Mouse (Mus musculus) adrenal gland, postnatal 10 days (tissue): ENCODE measurements around the gene A430005L14Rik. TPM values are rescaled to one million over a fixed set of nuclear protein-coding genes. Genes with fewer than 3 reads are reported as not detected.
A peak's percentile ranks its signal among the peaks of the same experiment; 100 is the strongest.

ENCODE experiments used
- DNase-seq: peaks from one replicate; pipeline ENCODE4 v3.0.0; 2021; ENCODE audit warnings: mixed read lengths
- total RNA-seq, 2 experiments: library from RNA; stranded (reverse); gene quantifications; 2 replicates each; pipeline ENCODE4 v1.2.3; 2021

A430005L14Rik gene
- total RNA-seq, 2 experiments from 2014 or later, result 20.4 to 22.3 TPM

DNA sequence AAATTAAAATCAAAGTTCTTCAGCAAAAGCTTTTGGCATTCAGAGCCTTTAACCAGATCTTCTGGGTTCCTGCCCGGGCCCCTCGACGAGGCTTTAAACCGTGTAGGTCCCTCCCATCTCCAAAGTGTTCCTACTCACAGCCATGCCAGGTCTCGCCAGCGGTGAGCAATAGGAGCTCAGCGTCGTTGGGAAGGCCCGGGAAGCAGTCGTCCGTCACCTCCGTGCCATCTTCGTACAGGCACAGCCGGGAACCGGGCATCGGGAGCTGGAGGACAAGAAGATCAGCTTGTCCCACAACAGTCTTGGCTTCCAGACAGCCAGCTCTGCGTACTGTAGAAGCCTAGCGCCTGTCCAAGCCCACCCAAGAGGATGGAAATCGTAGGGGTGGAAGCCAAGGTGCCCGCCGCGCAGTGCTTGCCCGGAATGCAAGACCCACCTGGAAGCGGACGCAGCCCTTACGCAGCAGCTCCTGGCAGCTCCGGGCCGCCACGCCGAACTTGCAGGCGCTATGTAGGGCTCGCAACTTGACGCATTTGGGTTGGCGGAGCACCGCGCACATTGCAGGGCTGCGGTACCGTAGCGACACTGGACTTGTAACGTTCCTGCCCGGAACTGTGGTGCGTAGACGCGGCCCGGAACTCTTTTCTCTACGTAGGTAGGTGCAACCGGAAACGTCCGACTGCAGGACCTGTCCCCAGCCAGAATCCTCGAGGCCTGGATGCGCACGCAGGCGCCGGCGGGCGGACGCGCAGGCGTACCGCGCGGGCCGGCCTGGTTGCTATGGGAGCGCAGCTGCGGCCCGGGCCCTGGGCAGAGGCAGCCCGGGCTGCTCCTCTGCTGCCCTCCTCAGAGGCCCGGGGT, 17.6 kb downstream of the A430005L14Rik start, which contains the start of the genes Dffb and Cep104:
Gene Dffb (minus strand): TSS at position 696 of the 861 bp plus-strand sequence.
Gene Cep104 (plus strand): TSS at position 764 of the 861 bp plus-strand sequence.
- peak; percentile 97 for DNase-seq

GRCm38 (mm10) chr4:153975292-153975662, 18.2 kb downstream of the A430005L14Rik start:
- no peak for DNase-seq

- no peak for DNase-seq
Measured at GRCm38 (mm10) chr4:153975768-153976167, 18.7 kb downstream of the A430005L14Rik start.

DNA sequence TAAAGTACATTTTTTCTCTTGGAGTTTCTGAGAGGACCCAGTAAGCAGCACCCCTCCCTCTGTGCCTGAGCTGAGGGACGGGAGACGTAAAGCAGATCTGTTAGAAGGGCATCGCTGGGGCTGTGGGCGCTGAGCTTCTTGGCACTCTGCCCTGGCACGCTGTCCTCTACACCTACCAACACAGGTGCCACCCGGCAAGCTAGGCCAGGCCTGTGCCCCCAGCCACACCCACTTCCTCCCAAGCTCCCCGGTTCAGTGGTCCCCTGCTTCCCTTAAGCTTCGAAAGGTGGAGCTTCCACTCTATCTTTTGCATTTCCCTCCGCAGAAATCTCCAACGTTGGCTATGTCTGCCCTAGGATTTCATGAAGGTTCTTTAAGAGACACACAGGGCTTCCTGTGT, 22.2 kb downstream of the A430005L14Rik start:
- DNase-seq, result no peak

DNA sequence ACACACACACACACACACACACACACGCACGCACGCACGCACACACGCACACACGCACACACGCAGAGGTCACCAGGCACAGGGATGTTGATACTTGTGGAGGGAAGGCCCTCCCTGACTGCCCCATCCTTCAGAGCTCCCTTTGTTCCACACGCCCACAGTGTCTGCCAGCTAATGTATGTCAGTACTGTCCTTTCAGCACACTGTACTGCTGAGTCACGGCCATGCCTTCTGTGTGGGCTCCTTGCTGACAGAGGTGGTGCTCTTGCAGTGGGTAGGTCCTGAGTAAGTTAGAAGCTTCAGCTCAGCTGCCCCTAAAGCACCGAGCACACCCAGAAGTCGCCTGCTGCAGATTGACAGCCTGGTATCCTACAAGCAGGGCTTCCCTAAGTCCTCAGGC, 23.4 kb downstream of the A430005L14Rik start:
- no peak for DNase-seq

GRCm38 (mm10) chr4:153992715-153993114, 35.7 kb downstream of the A430005L14Rik start:
- DNase-seq, result peak; percentile 17

GRCm38 (mm10) chr4:153993505-153993904, 36.5 kb downstream of the A430005L14Rik start:
- no peak for DNase-seq

DNA sequence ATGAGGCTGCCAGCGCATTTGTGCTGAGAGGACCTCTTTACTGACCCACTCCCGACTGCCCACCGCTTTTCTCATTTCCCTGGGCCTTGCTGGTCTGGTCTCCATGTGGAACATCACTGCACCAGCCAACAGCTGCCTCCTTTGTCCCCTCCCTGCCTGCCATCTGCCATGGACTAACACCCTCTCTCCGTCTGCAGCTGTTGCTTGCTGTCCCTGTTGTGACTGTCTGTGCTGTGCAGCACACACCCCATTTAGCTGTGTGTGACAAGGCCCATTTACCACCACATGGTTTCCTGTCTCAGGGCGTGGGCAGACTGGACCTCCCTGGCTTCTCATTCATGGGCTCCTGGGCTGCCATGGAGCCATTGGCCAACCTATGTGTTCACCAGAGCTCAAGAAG, 48.5 kb downstream of the A430005L14Rik start:
- no peak for DNase-seq

- DNase-seq, result no peak
Measured at GRCm38 (mm10) chr4:154006264-154006663, 49.2 kb downstream of the A430005L14Rik start.

- peak; percentile 32 for DNase-seq
Measured at GRCm38 (mm10) chr4:154007759-154008158, 50.7 kb downstream of the A430005L14Rik start.

DNA sequence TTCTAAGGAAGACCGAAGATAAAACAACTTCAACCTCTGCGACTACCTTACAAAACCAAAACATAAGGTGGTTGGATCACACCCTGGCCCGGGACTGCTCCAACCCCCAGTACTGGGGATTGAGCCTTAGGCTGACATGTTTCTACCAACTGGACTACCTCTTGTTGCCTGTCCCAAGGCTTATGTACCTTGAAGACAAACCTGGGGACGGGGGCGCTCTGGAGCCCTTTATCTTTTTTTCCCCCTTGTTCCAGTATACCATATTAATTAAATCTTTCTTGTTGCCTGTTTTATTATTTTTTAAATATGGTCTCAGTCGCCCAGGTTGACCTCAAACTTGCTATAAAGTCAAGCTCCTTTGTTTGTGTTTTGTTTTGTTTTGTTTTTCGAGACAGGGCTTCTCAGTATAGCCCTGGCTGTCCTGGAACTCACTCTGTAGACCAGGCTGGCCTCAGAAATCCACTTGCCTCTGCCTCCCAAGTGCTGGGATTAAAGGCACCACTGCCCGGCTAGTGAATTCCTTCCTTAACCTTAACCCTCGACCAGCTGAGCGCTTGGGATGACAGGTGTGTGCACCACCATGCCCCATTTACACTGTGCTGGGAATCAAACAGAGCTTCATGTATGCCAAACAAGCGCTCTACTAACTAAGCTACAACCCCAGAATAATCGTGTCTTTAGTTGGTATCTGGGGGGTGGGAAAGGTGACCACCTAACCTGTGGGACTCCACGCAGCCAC, 54.0 kb downstream of the A430005L14Rik start:
- DNase-seq, result no peak

Other genes with a start within 250 kb of the A430005L14Rik start
- 1 to 10 TPM; 5.2 to 8.0 TPM for gene Dffb, start 17.9 kb downstream of the A430005L14Rik start, total RNA-seq
- gene Cep104, start 18.0 kb downstream of the A430005L14Rik start, total RNA-seq, result 10 to 100 TPM; 18.0 to 19.0 TPM
- 10 to 100 TPM; 40.7 to 43.3 TPM for gene Lrrc47, start 54.5 kb downstream of the A430005L14Rik start, total RNA-seq
- gene Smim1, start 69.0 kb downstream of the A430005L14Rik start, total RNA-seq, result 10 to 100 TPM; 28.6 to 32.6 TPM
- gene Ccdc27, start 85.4 kb downstream of the A430005L14Rik start, total RNA-seq, result not detected
- under 1 TPM in 1 of 2 experiments, not detected in 1; 0.15 TPM for gene Trp73, start 183.0 kb downstream of the A430005L14Rik start, total RNA-seq
- 10 to 100 TPM; 15.2 to 19.1 TPM for gene Wrap73, start 185.1 kb downstream of the A430005L14Rik start, total RNA-seq
- gene Tprgl, start 203.4 kb downstream of the A430005L14Rik start, total RNA-seq, result 100 to 1,000 TPM; 111 to 120 TPM
- gene Megf6, start 213.5 kb downstream of the A430005L14Rik start, total RNA-seq, result 10 to 100 TPM in 1 of 2 experiments, 1 to 10 TPM in 1; 9.5 to 10.3 TPM